Mouse (Mus musculus) liver, postnatal 0 days (tissue): Measurements from ENCODE around the gene Cbx1. TPM values are rescaled to one million over a fixed set of nuclear protein-coding genes. Genes with fewer than 3 reads are reported as not detected.

Source experiments
- ATAC-seq: fragments of 200-750 bp; cut with Nextera tagmentation; 2 replicates; pipeline ENCODE4 v1.8.0; 2017; ENCODE audit warnings: mild to moderate bottlenecking, moderate library complexity
- DNase-seq: peaks from one replicate; pipeline ENCODE4 v3.0.0-alpha.2; 2016
- H3K27ac ChIP-seq: fragments of 300-500 bp; sonication (generic); 2 replicates; pipeline ENCODE4 v1.5.1; 2014; ENCODE audit warnings: antibody characterized with exemption, moderate library complexity, mild to moderate bottlenecking, low read depth
- H3K27me3 ChIP-seq: fragments of 300-500 bp; sonication (generic); 2 replicates; pipeline ENCODE4 v1.6.1; 2014; ENCODE audit warnings: low read length, control low read depth, mixed read lengths; ENCODE audit not compliant: insufficient read depth
- H3K36me3 ChIP-seq: fragments of 300-500 bp; sonication (generic); replicated peaks from 2 replicates; pipeline ENCODE4 v1.6.1; 2014; ENCODE audit warnings: mild to moderate bottlenecking, control low read depth, low read length, moderate library complexity, mixed read lengths; ENCODE audit not compliant: insufficient read depth
- H3K4me1 ChIP-seq: fragments of 300-500 bp; sonication (generic); 2 replicates; pipeline ENCODE4 v1.6.1; 2014; ENCODE audit warnings: antibody characterized with exemption, mild to moderate bottlenecking, control low read depth; ENCODE audit not compliant: insufficient read depth
- H3K4me2 ChIP-seq: fragments of 300-500 bp; sonication (generic); 2 replicates; pipeline ENCODE4 v1.6.1; 2014; ENCODE audit warnings: low read depth, mild to moderate bottlenecking, low read length, moderate library complexity, mixed read lengths
- H3K4me3 ChIP-seq: fragments of 300-500 bp; sonication (generic); 2 replicates; pipeline ENCODE4 v1.5.1; 2014; ENCODE audit warnings: low read depth, low read length
- H3K9ac ChIP-seq: fragments of 300-500 bp; sonication (generic); replicated peaks from 2 replicates; pipeline ENCODE4 v1.6.1; 2014; ENCODE audit warnings: mild to moderate bottlenecking, moderate library complexity
- H3K9me3 ChIP-seq: fragments of 300-500 bp; sonication (generic); 2 replicates; pipeline ENCODE4 v1.6.1; 2016; ENCODE audit warnings: mild to moderate bottlenecking, control low read depth, low read length, mixed read lengths
- CTCF ChIP-seq: sonication (generic); IDR thresholded peaks from 2 replicates; pipeline ENCODE4 v1.5.1; 2016; ENCODE audit warnings: antibody characterized with exemption, low read depth
- EP300 ChIP-seq: IDR thresholded peaks from 2 replicates; pipeline ENCODE4 v1.6.1; 2016; ENCODE audit warnings: antibody characterized with exemption, low read depth, mild to moderate bottlenecking
- WGBS: fragments of 180-500 bp; shearing (Covaris S2); extraction: QIAGEN DNeasy Blood & Tissue Kit; methylation state at CpG from one replicate; pipeline ENCODE4 v1.1.7; 2014; ENCODE audit not compliant: insufficient replicate concordance; 5-methylcytosine and 5-hydroxymethylcytosine counted together
- polyA plus RNA-seq: library from polyadenylated mRNA; unstranded; fragments of >200 nt; fragmentation: Nextera tagmentation; extraction: Ambion mirVana; gene quantifications from 2 replicates; pipeline ENCODE4 v1.2.1, GENCODE M21; 2015

Gene Cbx1
- polyA plus RNA-seq, 1 experiment from 2014 or later, result 24.9 TPM

DNA sequence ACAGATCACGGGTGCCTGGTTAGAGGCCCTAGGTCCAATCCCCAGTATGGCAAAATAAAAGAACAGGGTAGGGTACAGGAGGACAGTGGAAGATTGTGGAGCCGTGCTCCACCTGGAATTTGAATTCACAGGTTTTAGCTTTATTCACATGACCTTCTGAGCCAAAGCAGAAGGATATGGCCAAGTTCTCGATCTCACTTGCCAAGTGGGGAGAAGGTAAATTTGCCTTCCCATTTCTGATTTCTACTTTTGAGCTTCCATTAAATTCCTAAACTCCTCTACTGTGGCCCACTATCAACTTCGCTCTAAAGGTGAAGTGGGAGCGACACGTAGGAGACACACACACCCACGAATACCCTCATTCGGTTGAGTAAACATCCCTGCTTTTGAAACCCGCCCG is 40.0 kb downstream of the Cbx1 start:
- peak overlapping the region; percentile 84 for H3K4me3 ChIP-seq
- H3K4me1 ChIP-seq, result peaks cover 50% of the 10 kb centered on the region
- ATAC-seq (no peak), DNase-seq (no peak)
- peak overlapping the region; percentile 89 for H3K9ac ChIP-seq
- H3K9me3 ChIP-seq, result no peaks in the 10 kb centered on the region
- peaks cover 8% of the 10 kb centered on the region for H3K36me3 ChIP-seq
- WGBS, result 9% methylated on average over 10 of the region's 10 CpGs
- H3K27ac ChIP-seq, result peak overlapping the region; percentile 99
- TF ChIP-seq EP300, result no peak
- TF ChIP-seq CTCF, result no peak
- H3K4me2 ChIP-seq, result peak overlapping the region; percentile 91
- no peaks in the 10 kb centered on the region for H3K27me3 ChIP-seq

- peak overlapping the region; percentile 91 for H3K4me2 ChIP-seq
- H3K9ac ChIP-seq, result peak overlapping the region; percentile 89
- DNase-seq (peak; percentile 94), ATAC-seq (peak; percentile 77)
- WGBS, result 0% methylated on average over 32 of the region's 33 CpGs
- peak; percentile 27; the same call in 1 of the 2 replicates for TF ChIP-seq EP300
- TF ChIP-seq CTCF, result peak; percentile 30
- H3K27me3 ChIP-seq, result no peaks in the 10 kb centered on the region
- peaks cover 45% of the 10 kb centered on the region for H3K4me1 ChIP-seq
- H3K9me3 ChIP-seq, result no peaks in the 10 kb centered on the region
- peak overlapping the region; percentile 99 for H3K27ac ChIP-seq
- H3K36me3 ChIP-seq, result peaks cover 8% of the 10 kb centered on the region
- peak overlapping the region; percentile 84 for H3K4me3 ChIP-seq
Measured at GRCm38 (mm10) chr11:96829403-96829812, 40.5 kb downstream of the Cbx1 start.

- peak; percentile 95 for ATAC-seq
- Histone ChIP-seq H3K4me3 (peak within 1 kb of the TSS; percentile 84), H3K27ac (peak within 1 kb of the TSS; percentile 99), H3K36me3 (peaks cover 8% of the 10 kb centered on the region), H3K9me3 (no peaks in the 10 kb centered on the region), H3K4me1 (peaks cover 39% of the 10 kb centered on the region), H3K27me3 (no peaks in the 10 kb centered on the region), H3K4me2 (peak within 1 kb of the TSS; percentile 91), H3K9ac (peak within 1 kb of the TSS; percentile 89)
- TF ChIP-seq EP300, result no peak
- TF ChIP-seq CTCF, result no peak
- WGBS, result under 1% methylated on average over 51 of the region's 51 CpGs
- DNase-seq, result peak; percentile 96
Measured at GRCm38 (mm10) chr11:96829813-96830538, 41.0 kb downstream of the Cbx1 start, which contains the start of gene Nfe2l1. TSS of gene Nfe2l1 (minus strand) at chr11:96829968.

GRCm38 (mm10) chr11:96830539-96831216 is 41.8 kb downstream of the Cbx1 start:
- ATAC-seq (no peak), DNase-seq (no peak)
- Histone ChIP-seq H3K27me3 (no peaks in the 10 kb centered on the region), H3K36me3 (peaks cover 8% of the 10 kb centered on the region), H3K4me1 (peaks cover 32% of the 10 kb centered on the region), H3K9ac (peak overlapping the region; percentile 51), H3K9me3 (no peaks in the 10 kb centered on the region), H3K27ac (peak overlapping the region; percentile 99), H3K4me2 (peak overlapping the region; percentile 91), H3K4me3 (peak overlapping the region; percentile 84)
- TF ChIP-seq EP300, result no peak
- no peak for TF ChIP-seq CTCF
- 15% methylated on average over 13 of the region's 13 CpGs for WGBS

DNA sequence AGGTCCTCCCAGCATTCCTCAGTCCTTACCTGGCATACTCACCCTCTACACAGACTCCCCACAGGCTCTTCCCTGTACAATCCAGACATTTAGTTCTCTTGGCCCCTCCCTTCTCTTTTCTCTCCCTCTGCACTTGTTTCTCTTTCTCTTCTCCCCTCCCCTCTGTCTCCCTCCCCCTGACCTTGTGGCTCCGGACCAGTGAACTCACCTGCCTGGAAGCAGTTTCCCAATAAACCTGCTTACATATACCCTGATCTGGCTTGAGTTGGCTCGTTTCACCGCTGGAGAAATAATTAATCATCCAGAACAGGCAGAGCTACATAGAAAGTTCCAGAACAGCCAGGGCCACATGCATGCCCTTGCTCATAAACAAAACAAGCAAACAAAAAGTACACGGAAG is 42.6 kb downstream of the Cbx1 start:
- Histone ChIP-seq H3K4me2 (0 out of 2 replicates have a peak overlapping the region, but pooled peaks have one; percentile 16), H3K36me3 (peaks cover 8% of the 10 kb centered on the region), H3K9me3 (no peaks in the 10 kb centered on the region), H3K27ac (peak overlapping the region; percentile 99), H3K4me3 (no peak overlapping the region), H3K9ac (no peak overlapping the region), H3K4me1 (peaks cover 23% of the 10 kb centered on the region), H3K27me3 (no peaks in the 10 kb centered on the region)
- ATAC-seq (no peak; the same call in 1 of the 2 replicates), DNase-seq (peak; percentile 56)
- peak; percentile 70 for TF ChIP-seq EP300
- TF ChIP-seq CTCF, result no peak
- WGBS, result 60% methylated on average over 4 of the region's 4 CpGs

- 82% methylated on average over 3 of the region's 3 CpGs for WGBS
- H3K4me1 ChIP-seq, result peaks cover 14% of the 10 kb centered on the region
- DNase-seq (no peak), ATAC-seq (no peak)
- H3K36me3 ChIP-seq, result no peaks in the 10 kb centered on the region
- no peak overlapping the region for H3K4me2 ChIP-seq
- no peak overlapping the region for H3K9ac ChIP-seq
- H3K27ac ChIP-seq, result no peak overlapping the region
- H3K4me3 ChIP-seq, result no peak overlapping the region
- H3K9me3 ChIP-seq, result no peaks in the 10 kb centered on the region
- TF ChIP-seq CTCF, result no peak
- TF ChIP-seq EP300, result no peak
- no peaks in the 10 kb centered on the region for H3K27me3 ChIP-seq
Measured at GRCm38 (mm10) chr11:96832541-96832940, 43.6 kb downstream of the Cbx1 start.
